Mouse (Mus musculus) intestine, embryonic 15.5 days (tissue): ENCODE data around the gene Mkrn1. TPM values are rescaled to one million over a fixed set of nuclear protein-coding genes. Genes with fewer than 3 reads are reported as not detected.
A peak's percentile ranks its signal among the peaks of the same experiment; 100 is the strongest.
"Not testable (repeated sequence)": the region's sequence is repeated elsewhere in the genome, so short reads cannot be mapped to it uniquely, and the experiment has no call there.

Experiments used
- ATAC-seq: fragments of 200-750 bp; cut with Nextera tagmentation; 2 replicates; pipeline ENCODE4 v1.8.0; 2017; ENCODE audit warnings: moderate TSS enrichment, moderate library complexity
- H3K27ac ChIP-seq: fragments of 300-500 bp; sonication (generic); 2 replicates; pipeline ENCODE4 v1.5.1; 2015; ENCODE audit warnings: mild to moderate bottlenecking, inconsistent platforms
- H3K27me3 ChIP-seq: fragments of 300-500 bp; sonication (generic); replicated peaks from 2 replicates; pipeline ENCODE4 v1.6.1; 2015; ENCODE audit warnings: inconsistent platforms
- H3K36me3 ChIP-seq: fragments of 300-500 bp; sonication (generic); 2 replicates; pipeline ENCODE4 v1.6.1; 2015; ENCODE audit warnings: inconsistent platforms
- H3K4me1 ChIP-seq: fragments of 300-500 bp; sonication (generic); replicated peaks from 2 replicates; pipeline ENCODE4 v1.6.1; 2015; ENCODE audit warnings: inconsistent platforms
- H3K4me2 ChIP-seq: fragments of 300-500 bp; sonication (generic); replicated peaks from 2 replicates; pipeline ENCODE4 v1.6.1; 2015; ENCODE audit warnings: mild to moderate bottlenecking, inconsistent platforms
- H3K4me3 ChIP-seq: fragments of 300-500 bp; sonication (generic); replicated peaks from 2 replicates; pipeline ENCODE4 v1.5.1; 2015; ENCODE audit warnings: inconsistent platforms
- H3K9ac ChIP-seq: fragments of 300-500 bp; sonication (generic); 2 replicates; pipeline ENCODE4 v1.6.1; 2015; ENCODE audit warnings: inconsistent platforms
- H3K9me3 ChIP-seq: fragments of 300-500 bp; sonication (generic); 2 replicates; pipeline ENCODE4 v1.6.1; 2016; ENCODE audit warnings: inconsistent platforms
- WGBS: fragments of 180-500 bp; shearing (Covaris S2); methylation state at CpG from one replicate; pipeline ENCODE4 v1.1.7; 2015; 5-methylcytosine and 5-hydroxymethylcytosine counted together
- polyA plus RNA-seq: library from polyadenylated mRNA; unstranded; fragments of >200 nt; fragmentation: Nextera tagmentation; extraction: Ambion mirVana; gene quantifications from 2 replicates; pipeline ENCODE4 v1.2.1, GENCODE M21; 2015

Gene Mkrn1
- polyA plus RNA-seq, 1 experiment from 2014 or later = 59.3 TPM

DNA sequence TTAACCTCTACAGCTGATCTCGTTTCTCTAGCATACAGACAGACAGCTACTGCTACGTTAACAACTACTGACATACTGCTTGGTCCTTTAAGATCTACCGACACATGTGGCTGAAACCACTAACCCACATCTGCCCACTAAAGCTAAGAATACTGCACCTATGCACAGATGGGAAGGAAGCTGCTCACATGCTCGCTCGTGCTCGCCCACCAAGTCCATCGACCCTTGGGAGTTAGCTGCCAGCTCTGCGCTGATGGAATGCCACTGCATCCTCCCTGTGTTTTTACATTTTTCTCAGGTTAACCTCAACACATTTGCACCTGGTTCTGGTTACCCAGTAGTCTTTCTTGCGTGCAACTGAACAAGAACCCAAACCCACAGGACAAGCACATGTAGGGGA is 21.9 kb downstream of the Mkrn1 start:
- Histone ChIP-seq H3K4me1 (no peaks in the 10 kb centered on the region), H3K9me3 (no peaks in the 10 kb centered on the region), H3K27ac (no peak overlapping the region), H3K9ac (no peak overlapping the region), H3K36me3 (no peaks in the 10 kb centered on the region; the same call in 1 of the 2 replicates), H3K27me3 (no peaks in the 10 kb centered on the region), H3K4me3 (no peak overlapping the region), H3K4me2 (no peak overlapping the region)
- WGBS = 91% methylated on average over 9 of the region's 9 CpGs
- no peak for ATAC-seq

DNA sequence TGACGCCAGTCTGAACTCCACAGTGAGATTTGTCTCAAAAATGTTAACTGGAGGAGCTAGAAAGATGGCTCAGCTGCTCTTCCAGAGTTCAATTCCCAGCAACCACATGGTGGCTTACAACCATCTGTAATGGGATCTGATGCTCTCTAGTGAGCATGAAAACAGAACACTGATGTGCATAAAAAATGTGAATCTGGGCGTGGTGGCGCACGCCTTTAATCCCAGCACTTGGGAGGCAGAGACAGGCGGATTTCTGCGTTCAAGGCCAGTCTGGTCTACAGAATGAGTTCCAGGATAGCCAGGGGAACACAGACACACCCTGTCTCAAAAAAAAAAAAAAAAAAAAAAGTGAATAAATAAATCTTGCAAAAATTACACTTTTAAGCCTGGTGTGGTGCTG is 23.2 kb downstream of the Mkrn1 start:
- Histone ChIP-seq H3K9ac (no peak overlapping the region), H3K27ac (no peak overlapping the region), H3K9me3 (no peaks in the 10 kb centered on the region), H3K4me2 (no peak overlapping the region), H3K4me3 (no peak overlapping the region), H3K27me3 (no peaks in the 10 kb centered on the region), H3K4me1 (no peaks in the 10 kb centered on the region), H3K36me3 (no peaks in the 10 kb centered on the region; the same call in 1 of the 2 replicates)
- 95% methylated on average over 6 of the region's 6 CpGs for WGBS
- ATAC-seq = no peak

GRCm38 (mm10) chr6:39395916-39396315 is 24.3 kb downstream of the Mkrn1 start:
- Histone ChIP-seq H3K4me1 (no peaks in the 10 kb centered on the region), H3K9ac (no peak overlapping the region), H3K4me3 (no peak overlapping the region), H3K9me3 (no peaks in the 10 kb centered on the region), H3K36me3 (no peaks in the 10 kb centered on the region; the same call in 1 of the 2 replicates), H3K27ac (no peak overlapping the region), H3K4me2 (no peak overlapping the region), H3K27me3 (no peaks in the 10 kb centered on the region)
- 56% methylated on average over 4 of the region's 4 CpGs for WGBS
- ATAC-seq = no peak

DNA sequence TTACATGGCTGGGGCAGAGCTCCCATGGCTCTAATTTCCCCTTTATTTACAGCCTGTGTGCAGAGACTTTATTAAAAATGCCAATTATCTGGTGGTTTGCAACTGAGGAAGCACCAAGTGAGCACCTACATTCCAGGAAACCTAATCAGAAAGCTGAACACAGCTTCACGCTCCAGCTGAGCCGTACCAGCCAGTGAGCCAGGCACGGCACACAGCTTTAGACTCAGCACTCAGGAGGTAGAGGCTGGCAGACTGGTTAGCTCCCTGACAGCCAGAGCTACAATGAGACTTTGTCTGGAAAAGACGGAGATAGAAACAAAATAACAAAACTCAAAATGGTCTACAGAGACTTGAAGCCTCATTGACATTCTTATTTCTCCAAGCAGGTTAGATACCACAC is 24.8 kb downstream of the Mkrn1 start:
- Histone ChIP-seq H3K27ac (no peak overlapping the region), H3K4me3 (no peak overlapping the region), H3K4me2 (no peak overlapping the region), H3K9ac (no peak overlapping the region), H3K4me1 (no peaks in the 10 kb centered on the region), H3K9me3 (no peaks in the 10 kb centered on the region), H3K27me3 (no peaks in the 10 kb centered on the region), H3K36me3 (no peaks in the 10 kb centered on the region; the same call in 1 of the 2 replicates)
- 85% methylated on average over 4 of the region's 4 CpGs for WGBS
- no peak for ATAC-seq

GRCm38 (mm10) chr6:39389988-39390387 is 30.3 kb downstream of the Mkrn1 start:
- H3K9me3 ChIP-seq = no peaks in the 10 kb centered on the region
- no peak overlapping the region for H3K4me3 ChIP-seq
- no peaks in the 10 kb centered on the region for H3K4me1 ChIP-seq
- no peak overlapping the region for H3K9ac ChIP-seq
- no peaks in the 10 kb centered on the region for H3K27me3 ChIP-seq
- no peak overlapping the region for H3K4me2 ChIP-seq
- no peak for ATAC-seq
- H3K27ac ChIP-seq = no peak overlapping the region
- H3K36me3 ChIP-seq = no peaks in the 10 kb centered on the region
- 96% methylated on average over 2 of the region's 2 CpGs for WGBS

DNA sequence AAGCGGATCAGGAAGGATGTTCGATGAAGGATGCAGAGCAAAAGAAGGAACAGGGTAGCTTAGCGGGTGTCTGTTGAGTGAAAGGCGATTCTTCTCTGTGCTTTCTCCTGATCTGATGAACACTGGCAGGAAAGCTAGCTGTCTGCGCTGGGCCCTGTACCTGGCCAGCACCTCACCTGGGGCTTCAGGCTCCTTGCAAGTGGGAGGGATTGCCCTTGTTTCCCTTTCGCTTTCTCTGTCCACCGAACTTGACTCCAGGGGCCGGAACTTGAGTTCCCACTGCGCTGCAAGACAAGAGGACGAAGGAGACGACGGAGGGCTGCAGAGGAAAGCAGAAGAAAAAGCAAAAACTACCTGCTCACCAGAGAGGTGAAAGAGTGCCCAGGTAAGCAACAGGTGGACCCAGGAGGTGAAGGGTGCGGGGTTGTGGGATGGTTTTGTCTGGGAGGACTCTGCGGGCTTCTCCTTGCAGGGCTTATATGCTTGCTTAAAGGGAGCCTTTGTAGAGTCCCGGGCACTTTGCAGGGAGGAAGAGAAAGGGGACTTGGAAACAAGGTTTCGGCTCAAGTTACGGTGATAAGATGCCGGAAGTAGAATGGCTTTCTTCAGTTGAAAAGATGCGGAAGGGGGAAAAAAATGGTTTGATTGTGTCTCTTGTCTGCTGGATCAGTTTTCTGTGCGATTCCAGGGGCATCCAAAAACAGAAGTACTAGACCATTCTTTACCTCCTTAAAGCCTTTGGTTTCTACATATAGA is 39.0 kb downstream of the Mkrn1 start, which contains the start of gene Rab19:
TSS of gene Rab19 (plus strand) at position 51 of the 756 bp plus-strand sequence.
- 6% methylated on average over 20 of the region's 20 CpGs for WGBS
- Histone ChIP-seq H3K4me3 (peak within 1 kb of the TSS; percentile 43), H3K4me1 (peaks cover 6% of the 10 kb centered on the region; the same call in 1 of the 2 replicates), H3K27ac (peak within 1 kb of the TSS; percentile 78), H3K27me3 (no peaks in the 10 kb centered on the region), H3K9me3 (no peaks in the 10 kb centered on the region), H3K4me2 (peak within 1 kb of the TSS; percentile 75), H3K36me3 (no peaks in the 10 kb centered on the region), H3K9ac (peak within 1 kb of the TSS; percentile 50)
- ATAC-seq = peak; percentile 55

DNA sequence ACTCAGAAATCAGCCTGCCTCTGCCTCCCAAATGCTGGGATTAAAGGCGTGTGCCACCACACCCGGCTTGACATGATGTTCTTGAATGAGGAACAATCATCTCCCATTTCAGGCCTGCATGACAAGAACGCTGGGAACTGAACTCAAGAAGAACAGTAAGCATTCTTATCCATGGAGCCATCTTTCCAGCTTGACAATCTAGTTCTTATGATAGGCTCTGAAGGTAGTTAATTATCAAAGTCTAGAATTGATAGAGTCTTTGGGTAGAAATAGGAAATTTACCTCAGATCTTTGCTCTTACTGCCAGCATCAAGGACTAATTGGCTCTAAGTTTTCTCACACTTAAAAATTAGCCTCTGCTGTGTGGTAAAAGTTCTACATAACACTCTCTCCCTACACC is 40.0 kb downstream of the Mkrn1 start:
- Histone ChIP-seq H3K4me2 (no peak overlapping the region), H3K9ac (no peak overlapping the region), H3K36me3 (no peaks in the 10 kb centered on the region), H3K27me3 (no peaks in the 10 kb centered on the region), H3K4me3 (no peak overlapping the region), H3K27ac (no peak overlapping the region), H3K9me3 (no peaks in the 10 kb centered on the region), H3K4me1 (peaks cover 6% of the 10 kb centered on the region; the same call in 1 of the 2 replicates)
- ATAC-seq = no peak
- 85% methylated on average over 3 of the region's 3 CpGs for WGBS

DNA sequence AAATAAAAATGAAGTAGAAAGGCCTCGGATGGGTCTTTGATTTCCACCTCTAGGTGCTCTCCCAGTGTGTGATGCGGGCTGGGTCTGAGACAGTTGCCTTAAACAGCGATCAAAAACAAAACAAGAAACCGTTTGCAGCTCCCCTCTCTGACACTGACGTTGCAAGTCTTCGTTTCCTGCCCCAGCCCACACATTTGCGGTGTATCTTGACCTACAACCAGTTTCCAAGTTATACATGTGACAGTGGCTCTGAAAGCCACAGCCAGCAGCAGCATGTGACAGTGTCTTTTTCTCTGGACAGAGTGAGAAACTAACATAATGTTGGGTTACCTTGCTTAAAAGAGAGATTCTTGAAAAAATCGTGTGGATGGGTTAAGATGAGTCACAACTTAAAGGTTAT is 40.5 kb downstream of the Mkrn1 start:
- no peak overlapping the region for H3K9ac ChIP-seq
- H3K27ac ChIP-seq = no peak overlapping the region
- no peak overlapping the region for H3K4me2 ChIP-seq
- no peaks in the 10 kb centered on the region for H3K9me3 ChIP-seq
- WGBS = 77% methylated on average over 8 of the region's 8 CpGs
- H3K4me1 ChIP-seq = peaks cover 6% of the 10 kb centered on the region; the same call in 1 of the 2 replicates
- no peaks in the 10 kb centered on the region for H3K27me3 ChIP-seq
- no peak overlapping the region for H3K4me3 ChIP-seq
- no peak for ATAC-seq
- H3K36me3 ChIP-seq = no peaks in the 10 kb centered on the region

- H3K4me1 ChIP-seq = peaks cover 6% of the 10 kb centered on the region; the same call in 1 of the 2 replicates
- no peak for ATAC-seq
- no peak overlapping the region for H3K27ac ChIP-seq
- H3K4me2 ChIP-seq = no peak overlapping the region
- no peak overlapping the region for H3K9ac ChIP-seq
- H3K36me3 ChIP-seq = no peaks in the 10 kb centered on the region
- WGBS = 56% methylated on average over 4 of the region's 4 CpGs
- H3K27me3 ChIP-seq = no peaks in the 10 kb centered on the region
- no peaks in the 10 kb centered on the region for H3K9me3 ChIP-seq
- H3K4me3 ChIP-seq = no peak overlapping the region
Observed at GRCm38 (mm10) chr6:39379224-39379623, 41.0 kb downstream of the Mkrn1 start.

DNA sequence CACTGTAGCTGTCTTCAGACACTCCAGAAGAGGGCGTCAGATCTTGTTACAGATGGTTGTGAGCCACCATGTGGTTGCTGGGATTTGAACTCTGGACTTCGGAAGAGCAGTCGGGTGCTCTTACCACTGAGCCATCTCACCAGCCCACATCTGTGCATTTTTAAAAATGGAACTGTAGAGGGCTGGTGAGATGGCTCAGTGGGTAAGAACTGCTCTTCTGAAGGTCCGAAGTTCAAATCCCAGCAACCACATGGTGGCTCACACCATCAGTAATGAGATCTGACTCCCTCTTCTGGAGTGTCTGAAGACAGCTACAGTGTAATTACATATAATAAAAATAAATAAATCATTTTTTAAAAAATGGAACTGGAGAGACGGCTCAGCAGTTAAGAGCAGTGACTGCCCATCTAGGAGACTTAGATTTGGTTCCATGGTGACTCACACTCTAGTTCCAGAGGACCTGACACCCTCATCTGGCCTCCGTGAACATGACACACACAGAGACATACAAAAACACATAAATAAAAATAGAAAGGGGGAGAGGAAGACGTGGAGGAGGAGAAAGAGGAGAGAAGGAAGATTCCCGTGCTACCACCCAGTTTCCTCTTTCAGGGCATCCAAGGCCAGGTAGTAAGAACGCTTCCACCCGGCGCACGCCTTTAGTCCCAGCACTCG is 42.0 kb downstream of the Mkrn1 start:
- not testable (repeated sequence) for H3K4me3 ChIP-seq, H3K36me3 ChIP-seq, H3K9ac ChIP-seq, H3K9me3 ChIP-seq, H3K27ac ChIP-seq, ATAC-seq, H3K4me2 ChIP-seq, H3K4me1 ChIP-seq, H3K27me3 ChIP-seq
- WGBS = 78% methylated on average over 12 of the region's 13 CpGs

GRCm38 (mm10) chr6:39377311-39377827 is 42.9 kb downstream of the Mkrn1 start, which contains the start of gene Slc37a3:
Slc37a3 (minus strand) TSS chr6:39377675.
- Histone ChIP-seq H3K27ac (no peak within 1 kb of the TSS), H3K4me2 (peak within 1 kb of the TSS; percentile 77), H3K4me3 (peak within 1 kb of the TSS; percentile 87), H3K4me1 (peaks cover 11% of the 10 kb centered on the region), H3K9ac (peak within 1 kb of the TSS; percentile 82), H3K36me3 (0 out of 2 replicates have a peak, but pooled peaks cover 3% of the 10 kb centered on the region), H3K9me3 (no peaks in the 10 kb centered on the region; the same call in 1 of the 2 replicates), H3K27me3 (no peaks in the 10 kb centered on the region)
- peak; percentile 92 for ATAC-seq
- under 1% methylated on average over 43 of the region's 43 CpGs for WGBS

GRCm38 (mm10) chr6:39376775-39377174 is 43.5 kb downstream of the Mkrn1 start:
- Histone ChIP-seq H3K27ac (no peak overlapping the region), H3K27me3 (no peaks in the 10 kb centered on the region), H3K9me3 (no peaks in the 10 kb centered on the region; the same call in 1 of the 2 replicates), H3K36me3 (0 out of 2 replicates have a peak, but pooled peaks cover 3% of the 10 kb centered on the region), H3K4me3 (peak overlapping the region; percentile 87), H3K4me1 (peaks cover 12% of the 10 kb centered on the region), H3K9ac (peak overlapping the region; percentile 82), H3K4me2 (peak overlapping the region; percentile 77)
- ATAC-seq = no peak
- 11% methylated on average over 9 of the region's 9 CpGs for WGBS
